Mouse (Mus musculus) C2C12 (cell line): Measurements from ENCODE around the gene Itgb3. TPM values are rescaled to one million over a fixed set of nuclear protein-coding genes. Genes with fewer than 3 reads are reported as not detected.
A peak's percentile ranks its signal among the peaks of the same experiment; 100 is the strongest.

ENCODE experiments used
- H3K27me3 ChIP-seq: one replicate; pipeline ENCODE4 v1.6.1; 2011; ENCODE audit not compliant: control insufficient read depth, insufficient read depth, insufficient read length
- H3K36me3 ChIP-seq: one replicate; pipeline ENCODE4 v1.6.1; 2011; ENCODE audit not compliant: control insufficient read depth, insufficient read depth
- H3K4me3 ChIP-seq: one replicate; pipeline ENCODE4 v1.5.1; 2011; ENCODE audit warnings: mild to moderate bottlenecking, control low read depth; ENCODE audit not compliant: poor library complexity, insufficient read depth, severe bottlenecking
- H3K79me2 ChIP-seq: one replicate; pipeline ENCODE4 v1.6.1; 2011; ENCODE audit not compliant: control insufficient read depth, insufficient read depth
- H3K79me3 ChIP-seq: one replicate; pipeline ENCODE4 v1.6.1; 2011; ENCODE audit warnings: low read depth, control low read depth
- H3ac ChIP-seq: one replicate; pipeline ENCODE3; 2011; ENCODE audit warnings: low read depth; ENCODE audit not compliant: control insufficient read depth, insufficient read length
- CEBPB ChIP-seq: IDR thresholded peaks from one replicate; pipeline ENCODE4 v1.6.1; 2011; ENCODE audit warnings: low read depth, mild to moderate bottlenecking, control low read depth, moderate library complexity
- CTCF ChIP-seq: IDR thresholded peaks from one replicate; pipeline ENCODE4 v1.5.1; 2011; ENCODE audit not compliant: control insufficient read depth, insufficient read depth, insufficient read length
- FOSL1 ChIP-seq: IDR thresholded peaks from one replicate; pipeline ENCODE4 v1.8.0; 2011; ENCODE audit warnings: mild to moderate bottlenecking, low read length; ENCODE audit not compliant: poor library complexity, insufficient read depth, severe bottlenecking
- MAX ChIP-seq: IDR thresholded peaks from one replicate; pipeline ENCODE4 v1.6.1; 2011; ENCODE audit warnings: mild to moderate bottlenecking, control low read depth
- MYOD1 ChIP-seq: IDR thresholded peaks from one replicate; pipeline ENCODE4 v1.6.1; 2011; ENCODE audit warnings: low read depth; ENCODE audit not compliant: control insufficient read depth, insufficient read length
- MYOG ChIP-seq: IDR thresholded peaks from one replicate; pipeline ENCODE4 v1.6.1; 2011; ENCODE audit not compliant: control insufficient read depth, insufficient read length; ENCODE audit errors: extremely low read depth
- USF1 ChIP-seq: IDR thresholded peaks from one replicate; pipeline ENCODE4 v1.6.1; 2011; ENCODE audit warnings: low read depth, mild to moderate bottlenecking, control low read depth, moderate library complexity
- polyA plus RNA-seq: library from polyadenylated mRNA; unstranded; fragments of >200 nt; fragmentation: generic; extraction: Trizol; gene quantifications from one replicate; pipeline ENCODE4 v1.2.1, GENCODE M21; 2012; ENCODE audit warnings: missing spikeins

Itgb3 gene
- polyA plus RNA-seq, 1 experiment: 15.0 TPM

DNA sequence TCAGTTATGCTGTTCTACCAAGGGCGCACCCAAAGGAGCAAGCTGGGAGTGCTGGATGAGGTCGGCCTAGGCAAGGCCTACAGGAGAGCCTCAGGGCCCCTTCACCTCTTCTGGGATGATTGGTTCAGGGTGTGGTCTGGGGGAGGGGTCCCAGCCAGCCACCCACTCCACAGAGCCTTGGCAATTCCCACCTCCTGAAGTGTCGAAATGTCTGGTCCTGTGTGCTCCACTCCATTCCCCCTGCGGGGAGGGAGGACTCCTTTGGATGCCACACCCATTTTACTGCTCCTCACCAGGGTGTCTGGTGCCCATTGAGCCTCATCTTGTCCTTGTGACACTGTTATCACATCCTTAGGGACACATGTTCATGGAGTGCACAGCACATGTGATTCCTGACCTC, 38.4 kb downstream of the Itgb3 start:
- no peaks in the 10 kb centered on the region for H3K79me3 ChIP-seq
- H3K4me3 ChIP-seq: no peak overlapping the region
- H3ac ChIP-seq: no peak overlapping the region
- no peaks in the 10 kb centered on the region for H3K27me3 ChIP-seq
- H3K79me2 ChIP-seq: no peaks in the 10 kb centered on the region
- TF ChIP-seq MYOG (no peak), MAX (no peak), CEBPB (no peak), CTCF (no peak)
- peaks cover 56% of the 10 kb centered on the region for H3K36me3 ChIP-seq

DNA sequence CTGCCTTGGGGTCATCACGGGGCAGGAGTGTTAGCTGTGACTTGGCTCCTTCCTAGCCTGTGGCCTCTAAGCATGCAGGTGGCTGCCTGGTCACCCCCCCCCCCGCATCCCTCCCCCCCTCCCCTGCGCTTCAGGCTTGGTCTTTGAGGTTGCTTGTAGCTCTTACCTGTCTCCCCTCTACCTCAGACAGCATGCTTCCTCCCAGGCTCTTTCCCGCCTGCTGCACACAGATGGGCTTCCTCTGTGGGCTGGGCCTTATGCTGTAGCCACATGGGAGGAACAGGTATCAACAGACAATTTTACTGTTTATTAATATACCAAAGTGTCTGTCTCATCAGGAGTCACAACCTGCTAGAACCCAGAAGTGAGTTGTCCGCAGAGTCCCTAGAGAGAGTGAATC, 38.8 kb downstream of the Itgb3 start:
- H3ac ChIP-seq: no peak overlapping the region
- H3K36me3 ChIP-seq: peaks cover 54% of the 10 kb centered on the region
- no peaks in the 10 kb centered on the region for H3K79me3 ChIP-seq

DNA sequence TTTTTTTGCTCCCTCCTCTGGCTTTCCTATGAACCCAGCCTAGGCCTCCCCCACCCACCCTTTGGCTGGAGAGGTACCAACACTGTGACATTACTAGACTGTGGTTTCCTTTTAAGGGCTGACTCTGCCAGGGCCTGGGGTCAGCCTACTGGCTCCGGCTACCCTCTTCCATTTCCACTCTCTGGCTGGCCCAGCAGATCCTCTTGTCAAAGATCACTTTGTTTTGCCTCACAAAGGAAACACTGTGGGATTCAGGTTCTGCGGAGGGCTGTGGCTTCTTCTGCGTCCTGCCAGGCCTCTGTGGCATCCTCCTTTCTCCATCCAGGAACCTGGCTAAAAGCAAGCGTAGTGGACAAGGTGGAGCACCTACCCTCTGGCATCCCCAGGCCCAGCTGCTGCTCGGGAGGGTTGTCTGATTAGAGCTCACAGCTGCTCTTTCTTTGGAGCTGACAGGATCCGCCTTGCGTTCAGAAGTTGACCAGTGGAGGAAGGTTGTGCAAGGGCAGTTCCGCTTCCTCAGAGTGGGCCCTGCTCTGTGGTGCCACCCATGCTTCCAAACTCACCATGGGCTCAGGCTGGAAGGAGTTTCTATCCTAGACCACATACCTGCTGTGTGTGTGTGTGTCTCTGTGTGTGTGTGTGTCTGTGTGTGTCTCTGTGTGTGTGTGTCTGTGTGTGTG, 39.5 kb downstream of the Itgb3 start:
- no peak overlapping the region for H3K4me3 ChIP-seq
- no peaks in the 10 kb centered on the region for H3K79me3 ChIP-seq
- H3ac ChIP-seq: no peak overlapping the region
- H3K27me3 ChIP-seq: no peaks in the 10 kb centered on the region
- H3K79me2 ChIP-seq: no peaks in the 10 kb centered on the region
- no peak for TF ChIP-seq FOSL1
- TF ChIP-seq USF1: no peak
- TF ChIP-seq MYOD1: no peak
- no peak for TF ChIP-seq MYOG
- no peak for TF ChIP-seq CEBPB
- TF ChIP-seq MAX: no peak
- no peak for TF ChIP-seq CTCF
- H3K36me3 ChIP-seq: peaks cover 48% of the 10 kb centered on the region

More for the DNA sequence above, 38.8 kb downstream of the Itgb3 start:
- Histone ChIP-seq H3K4me3 (no peak overlapping the region), H3K27me3 (no peaks in the 10 kb centered on the region), H3K79me2 (no peaks in the 10 kb centered on the region)
- TF ChIP-seq MYOG: no peak
- no peak for TF ChIP-seq MYOD1
- no peak for TF ChIP-seq CTCF
- TF ChIP-seq FOSL1: no peak
- TF ChIP-seq CEBPB: no peak
- TF ChIP-seq MAX: no peak
- TF ChIP-seq USF1: no peak

DNA sequence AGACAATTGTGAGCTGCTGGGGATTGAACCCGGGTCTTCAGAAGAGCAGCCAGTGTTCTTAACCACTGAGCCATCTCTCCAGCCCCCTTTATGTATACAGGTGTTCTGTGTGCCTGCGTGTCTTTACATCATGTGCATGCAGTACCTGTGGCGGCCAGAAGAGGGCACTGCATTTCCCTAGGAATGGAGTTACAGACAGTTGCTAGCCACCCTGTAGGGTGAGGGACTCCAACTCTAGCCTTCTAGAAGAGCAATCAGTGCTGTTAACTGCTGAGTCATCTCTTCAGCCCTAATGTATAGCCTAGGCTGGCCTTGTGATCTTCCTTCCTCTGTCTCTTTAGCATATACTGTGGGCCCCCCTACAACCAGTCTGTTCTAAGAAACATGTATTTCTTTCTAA, 40.8 kb downstream of the Itgb3 start:
- H3K36me3 ChIP-seq: peaks cover 36% of the 10 kb centered on the region
- no peaks in the 10 kb centered on the region for H3K79me3 ChIP-seq
- H3K79me2 ChIP-seq: no peaks in the 10 kb centered on the region
- TF ChIP-seq CTCF (peak; percentile 42), USF1 (no peak)
- no peak overlapping the region for H3K4me3 ChIP-seq
- no peak overlapping the region for H3ac ChIP-seq
- no peaks in the 10 kb centered on the region for H3K27me3 ChIP-seq

DNA sequence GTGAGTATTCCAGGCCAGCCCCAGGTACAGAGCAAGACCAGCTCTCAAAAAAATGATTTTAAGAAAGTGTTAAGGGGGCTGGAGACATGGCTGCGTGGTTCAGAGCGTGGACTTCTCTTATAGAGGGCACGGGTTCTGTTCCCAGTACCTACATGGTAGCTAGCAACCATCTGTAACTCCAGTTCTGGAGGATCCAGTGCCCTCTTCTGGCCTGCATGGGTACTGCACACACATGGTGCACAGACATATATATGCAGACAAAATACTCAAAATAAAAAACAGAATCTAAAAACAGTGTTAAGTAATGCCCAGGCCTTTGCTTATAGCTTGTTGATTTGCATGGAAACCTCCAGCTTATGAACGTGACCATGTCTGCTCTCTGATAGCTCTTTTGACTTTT, 52.8 kb downstream of the Itgb3 start:
- Histone ChIP-seq H3K27me3 (no peaks in the 10 kb centered on the region), H3K79me3 (no peaks in the 10 kb centered on the region), H3K4me3 (no peak overlapping the region), H3ac (no peak overlapping the region), H3K36me3 (peaks cover 36% of the 10 kb centered on the region), H3K79me2 (no peaks in the 10 kb centered on the region)
- TF ChIP-seq FOSL1: no peak
- TF ChIP-seq MAX: no peak
- TF ChIP-seq CEBPB: no peak
- TF ChIP-seq USF1: no peak
- no peak for TF ChIP-seq CTCF
- no peak for TF ChIP-seq MYOD1
- no peak for TF ChIP-seq MYOG

DNA sequence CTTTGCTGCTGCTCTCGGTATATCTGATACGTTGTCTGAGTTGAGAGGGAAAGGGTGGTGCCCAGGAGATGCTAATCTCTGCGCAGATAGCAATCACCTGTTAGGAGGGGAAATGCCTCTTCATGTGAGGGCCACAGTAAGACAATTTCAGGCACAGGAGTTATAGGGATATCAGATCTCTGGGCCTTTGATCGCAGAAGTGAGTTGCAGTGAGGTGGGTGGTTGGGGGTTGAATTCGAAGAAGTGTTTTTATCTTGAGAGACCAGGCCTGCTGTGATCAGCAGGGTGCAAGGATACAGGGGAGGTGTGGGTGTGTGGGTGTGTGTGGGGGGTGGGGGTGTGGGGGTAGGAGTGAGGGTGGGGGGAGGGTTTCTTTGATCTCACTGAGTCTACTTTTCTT, 53.3 kb downstream of the Itgb3 start:
- Histone ChIP-seq H3K79me2 (no peaks in the 10 kb centered on the region), H3K4me3 (no peak overlapping the region), H3ac (no peak overlapping the region), H3K79me3 (no peaks in the 10 kb centered on the region), H3K27me3 (no peaks in the 10 kb centered on the region), H3K36me3 (peaks cover 36% of the 10 kb centered on the region)
- TF ChIP-seq MYOG (no peak), USF1 (no peak), MYOD1 (no peak), CTCF (no peak), FOSL1 (no peak), MAX (no peak), CEBPB (no peak)
